Mouse (Mus musculus) left cerebral cortex, postnatal 10 days (tissue): ENCODE measurements around the gene Olfr316. TPM values are rescaled to one million over a fixed set of nuclear protein-coding genes. Genes with fewer than 3 reads are reported as not detected.

Experiments
- DNase-seq, 2 experiments: peaks; one replicate each; pipeline ENCODE4 v3.0.0; 2021 to 2022; ENCODE audit warnings: low spot score in 2 of 2, mixed read lengths in 1 of 2; ENCODE audit errors: extremely low spot score in 1 of 2
- intact Hi-C: fragments of 180-260 bp; cut with DNase I; formaldehyde crosslinking; loops from one replicate; pipeline ENCODE4 v1.15.1; 2025
- total RNA-seq, 2 experiments: library from RNA; stranded (reverse); gene quantifications; 2 replicates each; pipeline ENCODE4 v1.2.3; 2021

Gene Olfr316
- total RNA-seq, 2 experiments from 2014 or later = 0.24 to 0.28 TPM

DNA sequence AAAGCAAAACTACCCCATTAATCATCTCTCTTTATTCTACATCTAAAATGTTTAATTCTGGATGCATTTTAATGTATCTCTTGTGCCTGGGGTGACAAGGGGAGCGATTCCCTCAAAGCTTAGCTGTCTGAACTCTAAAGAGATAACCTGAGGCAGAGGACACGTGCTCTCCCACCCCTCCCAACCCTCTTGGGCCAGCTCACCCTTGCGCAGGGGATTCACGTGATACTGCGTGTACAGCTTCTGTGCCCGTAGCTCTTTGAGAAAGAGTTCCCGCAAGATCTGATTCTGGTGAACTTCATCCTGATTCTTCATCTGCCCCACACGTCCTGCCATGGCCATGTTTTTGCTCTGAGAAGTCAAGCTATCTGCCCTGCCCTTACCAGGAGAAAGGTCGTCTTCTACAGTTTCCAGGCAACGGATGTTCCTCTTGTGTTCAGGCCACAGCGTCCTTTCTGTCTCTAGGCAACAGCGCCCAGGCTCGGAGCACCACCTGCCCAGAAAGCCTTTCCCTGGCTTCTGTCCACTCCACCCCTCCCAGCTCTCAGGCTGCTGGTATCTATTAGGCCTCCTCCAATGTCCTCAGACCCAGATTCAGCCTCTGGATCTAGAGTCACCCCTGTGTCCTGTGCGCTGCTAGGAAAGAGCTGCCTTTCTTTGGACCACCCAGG is 49.2 kb downstream of the Olfr316 start, which contains the start of gene Fam183b:
Gene Fam183b (minus strand): TSS at position 403 of the 671 bp plus-strand sequence.
- intact Hi-C loops = no loop called here
- peak; percentile 34 to 37 for DNase-seq

DNA sequence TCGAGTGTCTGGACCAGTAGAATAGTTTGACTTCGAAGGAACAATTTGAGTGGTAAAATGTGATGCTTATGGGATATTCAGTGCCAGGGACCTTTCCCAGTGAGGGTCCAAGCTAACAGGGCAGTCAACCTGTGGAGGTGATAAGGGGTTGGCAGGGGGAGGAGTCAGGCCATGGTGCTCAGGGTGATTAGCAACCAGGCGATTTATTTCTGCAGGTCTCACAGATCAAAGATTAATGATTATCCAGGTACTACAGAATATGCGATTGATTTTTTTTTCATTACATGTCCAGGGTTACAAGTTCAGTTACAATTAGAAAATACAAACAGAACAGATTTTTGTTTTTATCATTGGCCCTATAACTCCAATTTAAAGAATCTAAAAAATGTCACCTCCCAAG is 51.3 kb downstream of the Olfr316 start:
- intact Hi-C loops = no loop called here
- DNase-seq = no peak

DNA sequence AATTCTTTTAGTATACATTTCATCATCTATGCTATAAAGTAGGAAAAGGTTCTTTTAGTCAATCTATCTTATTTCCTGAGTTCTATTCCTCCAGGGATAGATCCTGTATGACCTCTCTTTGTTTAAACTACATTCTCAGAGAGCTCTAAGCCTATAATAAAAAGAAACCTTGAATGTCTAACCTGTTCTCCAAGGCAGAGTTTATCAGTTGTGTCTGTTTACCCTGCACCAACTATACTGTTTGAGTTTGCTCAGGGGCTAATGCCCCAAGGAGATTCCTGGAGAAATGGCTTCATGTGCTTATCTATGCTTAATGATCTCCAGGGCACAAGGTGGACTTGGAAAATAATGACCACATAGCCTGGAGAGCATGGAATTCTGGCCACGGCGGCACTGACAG is 51.9 kb downstream of the Olfr316 start:
- intact Hi-C loops = no loop called here
- DNase-seq = no peak

Other genes starting within 250 kb of the Olfr316 start
- not detected for gene Olfr330, start 217.9 kb upstream of the Olfr316 start, total RNA-seq
- gene Olfr329-ps, start 206.3 kb upstream of the Olfr316 start, total RNA-seq = not detected
- under 1 TPM in 1 of 2 experiments, not detected in 1; 0.11 TPM for gene Olfr328, start 197.1 kb upstream of the Olfr316 start, total RNA-seq
- gene Olfr224, start 182.2 kb upstream of the Olfr316 start, total RNA-seq = not detected
- not detected for gene Olfr325, start 175.0 kb upstream of the Olfr316 start, total RNA-seq
- gene Olfr324, start 157.6 kb upstream of the Olfr316 start, total RNA-seq = not detected
- gene 2210407C18Rik, start 136.7 kb upstream of the Olfr316 start, total RNA-seq = not detected
- gene Olfr323, start 122.2 kb upstream of the Olfr316 start, total RNA-seq = not detected
- under 1 TPM in 1 of 2 experiments, not detected in 1; 0.20 TPM for gene Trim58, start 112.3 kb upstream of the Olfr316 start, total RNA-seq
- not detected for gene Olfr322, start 94.0 kb upstream of the Olfr316 start, total RNA-seq
- not detected for gene Olfr320, start 71.6 kb upstream of the Olfr316 start, total RNA-seq
- gene Olfr319, start 53.6 kb upstream of the Olfr316 start, total RNA-seq = not detected
- gene Olfr318, start 28.7 kb upstream of the Olfr316 start, total RNA-seq = not detected
- gene Olfr317, start 13.5 kb upstream of the Olfr316 start, total RNA-seq = under 1 TPM; 0.20 to 0.30 TPM
- gene Olfr315, start 20.5 kb downstream of the Olfr316 start, total RNA-seq = not detected
- not detected for gene Olfr314, start 30.2 kb downstream of the Olfr316 start, total RNA-seq
- 1 to 10 TPM; 1.2 to 2.2 TPM for gene Fam183b, start 49.2 kb downstream of the Olfr316 start, total RNA-seq
- gene Olfr313, start 62.3 kb downstream of the Olfr316 start, total RNA-seq = not detected
- gene Olfr312, start 76.5 kb downstream of the Olfr316 start, total RNA-seq = not detected
- not detected for gene Olfr311, start 86.5 kb downstream of the Olfr316 start, total RNA-seq
- 10 to 100 TPM; 17.5 to 18.7 TPM for gene Gm12258, start 94.4 kb downstream of the Olfr316 start, total RNA-seq
- 10 to 100 TPM in 1 of 2 experiments, 1 to 10 TPM in 1; 8.8 to 11.0 TPM for gene 2810021J22Rik, start 114.5 kb downstream of the Olfr316 start, total RNA-seq
- gene Zfp39, start 151.5 kb downstream of the Olfr316 start, total RNA-seq = 1 to 10 TPM; 9.5 to 9.6 TPM
- under 1 TPM in 1 of 2 experiments, not detected in 1; 0.06 TPM for gene Btnl10, start 165.2 kb downstream of the Olfr316 start, total RNA-seq
- gene Rnf187, start 186.2 kb downstream of the Olfr316 start, total RNA-seq = 100 to 1,000 TPM; 471 to 480 TPM
- 100 to 1,000 TPM; 172 to 180 TPM for gene Hist3h2ba, start 196.2 kb downstream of the Olfr316 start, total RNA-seq
- 10 to 100 TPM; 66.5 to 67.4 TPM for gene Hist3h2a, start 202.0 kb downstream of the Olfr316 start, total RNA-seq
- 1 to 10 TPM; 2.8 to 3.7 TPM for gene Trim17, start 202.0 kb downstream of the Olfr316 start, total RNA-seq
- 10 to 100 TPM; 22.0 to 22.7 TPM for gene Trim11, start 225.4 kb downstream of the Olfr316 start, total RNA-seq